Mouse (Mus musculus) layer of hippocampus, adult 2 months (tissue): ENCODE measurements around the gene N4bp2l1. TPM values are rescaled to one million over a fixed set of nuclear protein-coding genes. Genes with fewer than 3 reads are reported as not detected.

ENCODE experiments used
- DNase-seq, 2 experiments: peaks; one replicate each; pipeline ENCODE4 v3.0.0; 2022; ENCODE audit warnings: low spot score in 2 of 2
- H3K27ac ChIP-seq: fragments of 200-600 bp; 2 replicates; pipeline ENCODE4 v1.8.1; 2022
- H3K4me3 ChIP-seq: fragments of 200-600 bp; 2 replicates; pipeline ENCODE4 v1.8.1; 2022; ENCODE audit warnings: mild to moderate bottlenecking
- CTCF ChIP-seq: fragments of 200-600 bp; conservative IDR thresholded peaks from 2 replicates; pipeline ENCODE4 v1.8.1; 2022; ENCODE audit warnings: antibody characterized with exemption, mild to moderate bottlenecking, moderate library complexity
- total RNA-seq, 2 experiments: library from RNA; stranded (reverse); gene quantifications; 2 replicates each; pipeline ENCODE4 v1.2.3; 2021

The N4bp2l1 gene
- total RNA-seq, 2 experiments from 2014 or later: 55.5 to 57.0 TPM

GRCm38 (mm10) chr5:150574885-150575284 is 22.1 kb downstream of the N4bp2l1 start:
- H3K27ac ChIP-seq: no peak overlapping the region
- H3K4me3 ChIP-seq: no peak overlapping the region
- no peak for DNase-seq
- TF ChIP-seq CTCF: no peak

GRCm38 (mm10) chr5:150574403-150574802 is 22.6 kb downstream of the N4bp2l1 start:
- H3K27ac ChIP-seq: no peak overlapping the region
- no peak for TF ChIP-seq CTCF
- no peak overlapping the region for H3K4me3 ChIP-seq
- no peak for DNase-seq

GRCm38 (mm10) chr5:150570496-150571219 is 26.3 kb downstream of the N4bp2l1 start:
- H3K27ac ChIP-seq: no peak overlapping the region
- no peak overlapping the region for H3K4me3 ChIP-seq
- no peak for DNase-seq
- TF ChIP-seq CTCF: no peak

- TF ChIP-seq CTCF: no peak
- DNase-seq: no peak
- H3K27ac ChIP-seq: no peak overlapping the region
- no peak overlapping the region for H3K4me3 ChIP-seq
These were observed 30.0 kb downstream of the N4bp2l1 start for GRCm38 (mm10) chr5:150566971-150567370.

GRCm38 (mm10) chr5:150566226-150566625 is 30.8 kb downstream of the N4bp2l1 start:
- peak; percentile 38 to 43 for DNase-seq
- no peak for TF ChIP-seq CTCF
- Histone ChIP-seq H3K27ac (peak overlapping the region; percentile 52), H3K4me3 (no peak overlapping the region)

GRCm38 (mm10) chr5:150564426-150564825 is 32.6 kb downstream of the N4bp2l1 start:
- Histone ChIP-seq H3K27ac (no peak overlapping the region), H3K4me3 (no peak overlapping the region)
- no peak for TF ChIP-seq CTCF

GRCm38 (mm10) chr5:150561783-150562182 is 35.2 kb downstream of the N4bp2l1 start:
- no peak for TF ChIP-seq CTCF
- DNase-seq: no peak
- H3K27ac ChIP-seq: no peak overlapping the region
- H3K4me3 ChIP-seq: no peak overlapping the region

More at GRCm38 (mm10) chr5:150564426-150564825, 32.6 kb downstream of the N4bp2l1 start:
- no peak for DNase-seq

GRCm38 (mm10) chr5:150561376-150561775 is 35.6 kb downstream of the N4bp2l1 start:
- H3K4me3 ChIP-seq: no peak overlapping the region
- DNase-seq: no peak
- H3K27ac ChIP-seq: no peak overlapping the region
- no peak for TF ChIP-seq CTCF

- no peak for DNase-seq
- no peak for TF ChIP-seq CTCF
- H3K4me3 ChIP-seq: no peak overlapping the region
- no peak overlapping the region for H3K27ac ChIP-seq
These were observed 36.1 kb downstream of the N4bp2l1 start for GRCm38 (mm10) chr5:150560851-150561250.

GRCm38 (mm10) chr5:150559519-150560103 is 37.4 kb downstream of the N4bp2l1 start:
- TF ChIP-seq CTCF: no peak
- H3K4me3 ChIP-seq: no peak overlapping the region
- H3K27ac ChIP-seq: no peak overlapping the region
- DNase-seq: no peak

- Histone ChIP-seq H3K4me3 (no peak overlapping the region), H3K27ac (no peak overlapping the region)
- peak in 1 of 2 experiments; percentile 8 for DNase-seq
- peak; percentile 69 for TF ChIP-seq CTCF
These were observed 45.4 kb downstream of the N4bp2l1 start for GRCm38 (mm10) chr5:150551637-150552036.

GRCm38 (mm10) chr5:150543184-150543583 is 53.8 kb downstream of the N4bp2l1 start:
- no peak overlapping the region for H3K4me3 ChIP-seq
- no peak overlapping the region for H3K27ac ChIP-seq
- peak in 1 of 2 experiments; percentile 19 for DNase-seq
- no peak for TF ChIP-seq CTCF

GRCm38 (mm10) chr5:150541302-150541701 is 55.7 kb downstream of the N4bp2l1 start:
- TF ChIP-seq CTCF: no peak
- Histone ChIP-seq H3K27ac (no peak overlapping the region), H3K4me3 (no peak overlapping the region)
- no peak for DNase-seq

- TF ChIP-seq CTCF: peak; percentile 21; the same call in 1 of the 2 replicates
- Histone ChIP-seq H3K27ac (no peak overlapping the region), H3K4me3 (no peak overlapping the region)
- no peak for DNase-seq
These were observed 71.7 kb downstream of the N4bp2l1 start for GRCm38 (mm10) chr5:150525239-150525638.
